Mouse (Mus musculus) kidney, postnatal 0 days (tissue): ENCODE results near the gene Cldn34b2. TPM values are rescaled to one million over a fixed set of nuclear protein-coding genes. Genes with fewer than 3 reads are reported as not detected.
"Not testable (repeated sequence)": the region's sequence is repeated elsewhere in the genome, so short reads cannot be mapped to it uniquely, and the experiment has no call there.

Experiments
- ATAC-seq: fragments of 200-750 bp; cut with Nextera tagmentation; replicated peaks from 2 replicates; pipeline ENCODE4 v1.8.0; 2017; ENCODE audit warnings: low read depth, moderate number of reproducible peaks, moderate TSS enrichment, moderate library complexity; ENCODE audit not compliant: low FRiP score
- DNase-seq: peaks from one replicate; pipeline ENCODE4 v3.0.0-alpha.2; 2016; ENCODE audit warnings: low spot score
- H3K27ac ChIP-seq: fragments of 300-500 bp; sonication (generic); 2 replicates; pipeline ENCODE4 v1.5.1; 2014; ENCODE audit warnings: mild to moderate bottlenecking
- H3K27me3 ChIP-seq: fragments of 300-500 bp; sonication (generic); 2 replicates; pipeline ENCODE4 v1.6.1; 2014; ENCODE audit warnings: low read length, mixed read lengths; ENCODE audit not compliant: insufficient read depth
- H3K36me3 ChIP-seq: fragments of 300-500 bp; sonication (generic); 2 replicates; pipeline ENCODE4 v1.6.1; 2014; ENCODE audit warnings: low read length, mixed read lengths; ENCODE audit not compliant: insufficient read depth
- H3K4me1 ChIP-seq: fragments of 300-500 bp; sonication (generic); replicated peaks from 2 replicates; pipeline ENCODE4 v1.6.1; 2014; ENCODE audit warnings: antibody characterized with exemption, low read length, mixed read lengths; ENCODE audit not compliant: insufficient read depth
- H3K4me2 ChIP-seq: fragments of 300-500 bp; sonication (generic); 2 replicates; pipeline ENCODE4 v1.6.1; 2014; ENCODE audit warnings: mild to moderate bottlenecking, low read length, moderate library complexity, mixed read lengths
- H3K4me3 ChIP-seq: fragments of 300-500 bp; sonication (generic); replicated peaks from 2 replicates; pipeline ENCODE4 v1.5.1; 2014; ENCODE audit warnings: low read depth, low read length
- H3K9ac ChIP-seq: fragments of 300-500 bp; sonication (generic); 2 replicates; pipeline ENCODE4 v1.6.1; 2014; ENCODE audit warnings: low read depth, low read length
- H3K9me3 ChIP-seq: fragments of 300-500 bp; sonication (generic); replicated peaks from 2 replicates; pipeline ENCODE4 v1.6.1; 2016; ENCODE audit warnings: low read length, inconsistent platforms, mixed read lengths
- CTCF ChIP-seq: IDR thresholded peaks from 2 replicates; pipeline ENCODE4 v1.5.1; 2016; ENCODE audit warnings: antibody characterized with exemption, low read depth, mild to moderate bottlenecking, moderate library complexity
- WGBS: fragments of 180-500 bp; shearing (Covaris S2); extraction: QIAGEN DNeasy Blood & Tissue Kit; methylation state at CpG from one replicate; pipeline ENCODE4 v1.1.7; 2014; 5-methylcytosine and 5-hydroxymethylcytosine counted together
- polyA plus RNA-seq: library from polyadenylated mRNA; unstranded; fragments of >200 nt; fragmentation: Nextera tagmentation; extraction: Ambion mirVana; gene quantifications from 2 replicates; pipeline ENCODE4 v1.2.1, GENCODE M21; 2015

The Cldn34b2 gene
- polyA plus RNA-seq: 0.17 TPM in 1 of 2 replicates, not detected in the other

DNA sequence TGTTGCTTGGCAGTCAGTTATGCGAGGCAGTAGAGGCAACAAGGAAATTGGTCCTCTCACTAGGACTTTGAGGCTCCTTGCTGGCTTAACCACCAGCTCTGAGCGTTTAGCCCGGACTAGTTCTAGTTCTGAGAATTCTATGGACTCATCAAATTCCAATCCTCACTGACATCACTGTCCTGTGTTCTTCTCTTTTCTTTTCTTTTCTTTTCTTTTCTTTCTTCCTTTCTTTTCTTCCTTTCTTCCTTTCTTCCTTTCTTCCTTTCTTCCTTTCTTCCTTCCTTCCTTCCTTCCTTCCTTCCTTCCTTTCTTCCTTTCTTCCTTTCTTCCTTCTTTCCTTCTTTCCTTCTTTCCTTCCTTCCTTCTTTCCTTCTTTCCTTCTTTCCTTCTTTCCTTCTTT is at the start of gene Cldn34b2:
TSS of gene Cldn34b2 (minus strand) at position 101 of the 400 bp plus-strand sequence.
- 78% methylated on average over 3 of the region's 3 CpGs for WGBS
- H3K9ac ChIP-seq, H3K4me1 ChIP-seq, H3K4me2 ChIP-seq, H3K36me3 ChIP-seq, H3K9me3 ChIP-seq, H3K27ac ChIP-seq, H3K4me3 ChIP-seq, DNase-seq, ATAC-seq, H3K27me3 ChIP-seq: not testable (repeated sequence)

DNA sequence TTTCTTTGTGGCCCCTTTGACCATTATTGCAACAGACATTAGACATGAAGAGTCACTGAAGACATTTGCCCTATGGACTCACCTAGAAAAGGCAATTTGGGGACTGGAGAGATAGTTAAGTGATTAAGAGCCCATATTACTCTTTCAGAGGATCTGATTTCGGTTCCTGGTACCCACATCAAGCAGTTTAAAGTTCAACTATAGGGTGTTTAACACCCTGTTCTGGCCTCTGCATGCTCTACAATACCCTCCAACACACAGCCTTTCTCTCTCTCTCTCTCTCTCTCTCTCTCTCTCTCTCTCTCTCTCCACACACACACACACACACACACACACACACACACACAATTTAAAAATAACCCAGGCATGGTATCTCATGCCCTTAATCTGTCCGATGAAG is 49.4 kb upstream of the Cldn34b2 start:
- H3K4me2 ChIP-seq: no peak overlapping the region
- no peak overlapping the region for H3K9ac ChIP-seq
- ATAC-seq (no peak), DNase-seq (no peak)
- no peak overlapping the region for H3K4me3 ChIP-seq
- no peaks in the 10 kb centered on the region for H3K4me1 ChIP-seq
- no peaks in the 10 kb centered on the region for H3K36me3 ChIP-seq
- no peak overlapping the region for H3K27ac ChIP-seq
- TF ChIP-seq CTCF: no peak
- no peaks in the 10 kb centered on the region for H3K9me3 ChIP-seq
- H3K27me3 ChIP-seq: no peaks in the 10 kb centered on the region
- WGBS: 65% methylated on average over 2 of the region's 2 CpGs

GRCm38 (mm10) chrX:155177230-155177629 is 49.0 kb upstream of the Cldn34b2 start:
- Histone ChIP-seq H3K4me2 (no peak overlapping the region), H3K9ac (no peak overlapping the region), H3K27ac (no peak overlapping the region), H3K4me1 (no peaks in the 10 kb centered on the region), H3K27me3 (no peaks in the 10 kb centered on the region), H3K36me3 (no peaks in the 10 kb centered on the region), H3K9me3 (no peaks in the 10 kb centered on the region), H3K4me3 (no peak overlapping the region)
- no peak for DNase-seq
- no peak for ATAC-seq
- no peak for TF ChIP-seq CTCF
- WGBS: 92% methylated on average over 2 of the region's 2 CpGs

GRCm38 (mm10) chrX:155175568-155175967 is 47.4 kb upstream of the Cldn34b2 start:
- H3K4me3 ChIP-seq: no peak overlapping the region
- ATAC-seq (no peak), DNase-seq (no peak)
- H3K27me3 ChIP-seq: no peaks in the 10 kb centered on the region
- H3K9ac ChIP-seq: no peak overlapping the region
- WGBS: 37% methylated on average over 4 of the region's 4 CpGs
- no peak for TF ChIP-seq CTCF
- H3K9me3 ChIP-seq: no peaks in the 10 kb centered on the region
- H3K27ac ChIP-seq: no peak overlapping the region
- H3K36me3 ChIP-seq: no peaks in the 10 kb centered on the region
- H3K4me2 ChIP-seq: no peak overlapping the region
- no peaks in the 10 kb centered on the region for H3K4me1 ChIP-seq

DNA sequence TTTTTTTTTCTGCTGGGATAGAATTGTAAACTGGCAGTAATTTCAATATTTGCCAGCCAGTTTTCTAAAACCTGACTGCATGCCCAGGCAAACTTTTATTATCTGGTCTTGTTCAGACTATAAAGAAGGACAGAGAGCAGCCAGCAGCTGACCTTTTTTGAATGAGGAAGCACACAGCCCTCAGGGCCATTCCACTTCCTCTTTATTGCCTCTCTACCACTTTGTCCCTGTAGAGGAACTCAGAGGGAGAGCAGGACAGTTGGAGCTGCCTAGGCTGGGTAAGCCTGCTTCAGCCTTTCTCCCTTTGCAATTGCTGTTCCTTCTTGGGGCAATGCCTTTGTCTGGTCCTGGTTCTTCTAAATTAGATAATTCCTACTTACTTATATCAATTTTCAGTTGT is 44.1 kb upstream of the Cldn34b2 start:
- Histone ChIP-seq H3K9ac (no peak overlapping the region), H3K27ac (no peak overlapping the region), H3K27me3 (no peaks in the 10 kb centered on the region), H3K4me1 (no peaks in the 10 kb centered on the region), H3K36me3 (no peaks in the 10 kb centered on the region), H3K4me3 (no peak overlapping the region), H3K4me2 (no peak overlapping the region), H3K9me3 (no peaks in the 10 kb centered on the region)
- DNase-seq (no peak), ATAC-seq (no peak)
- TF ChIP-seq CTCF: no peak

GRCm38 (mm10) chrX:155171754-155172153 is 43.5 kb upstream of the Cldn34b2 start:
- H3K9ac ChIP-seq: no peak overlapping the region
- no peaks in the 10 kb centered on the region for H3K9me3 ChIP-seq
- H3K36me3 ChIP-seq: no peaks in the 10 kb centered on the region
- 63% methylated on average over 1 of the region's 1 CpGs for WGBS
- no peak overlapping the region for H3K27ac ChIP-seq
- no peaks in the 10 kb centered on the region for H3K4me1 ChIP-seq
- no peak for ATAC-seq
- TF ChIP-seq CTCF: no peak
- no peak for DNase-seq
- no peak overlapping the region for H3K4me3 ChIP-seq
- no peaks in the 10 kb centered on the region for H3K27me3 ChIP-seq
- H3K4me2 ChIP-seq: no peak overlapping the region

GRCm38 (mm10) chrX:155169886-155170285 is 41.7 kb upstream of the Cldn34b2 start:
- no peak for TF ChIP-seq CTCF
- H3K36me3 ChIP-seq: no peaks in the 10 kb centered on the region
- no peak overlapping the region for H3K4me3 ChIP-seq
- 88% methylated on average over 8 of the region's 8 CpGs for WGBS
- H3K4me1 ChIP-seq: no peaks in the 10 kb centered on the region
- no peak overlapping the region for H3K27ac ChIP-seq
- no peaks in the 10 kb centered on the region for H3K9me3 ChIP-seq
- H3K9ac ChIP-seq: no peak overlapping the region
- DNase-seq (no peak), ATAC-seq (no peak)
- H3K4me2 ChIP-seq: no peak overlapping the region
- H3K27me3 ChIP-seq: no peaks in the 10 kb centered on the region
